Mouse (Mus musculus) liver, embryonic 15.5 days (tissue): ENCODE data around the gene Creb5. TPM values are rescaled to one million over a fixed set of nuclear protein-coding genes. Genes with fewer than 3 reads are reported as not detected.

Source experiments
- ATAC-seq: fragments of 200-750 bp; cut with Nextera tagmentation; 2 replicates; pipeline ENCODE4 v1.8.0; 2017; ENCODE audit warnings: moderate number of reproducible peaks, mild to moderate bottlenecking, moderate library complexity; ENCODE audit not compliant: insufficient read depth
- H3K27ac ChIP-seq: fragments of 300-500 bp; sonication (generic); replicated peaks from 2 replicates; pipeline ENCODE4 v1.5.1; 2015; ENCODE audit warnings: mild to moderate bottlenecking, inconsistent platforms
- H3K27me3 ChIP-seq: fragments of 300-500 bp; sonication (generic); 2 replicates; pipeline ENCODE4 v1.6.1; 2015; ENCODE audit warnings: mild to moderate bottlenecking, inconsistent platforms
- H3K36me3 ChIP-seq: fragments of 300-500 bp; sonication (generic); replicated peaks from 2 replicates; pipeline ENCODE4 v1.6.1; 2015; ENCODE audit warnings: moderate library complexity, mild to moderate bottlenecking, inconsistent platforms
- H3K4me1 ChIP-seq: fragments of 300-500 bp; sonication (generic); replicated peaks from 2 replicates; pipeline ENCODE4 v1.6.1; 2015; ENCODE audit warnings: inconsistent platforms
- H3K4me2 ChIP-seq: fragments of 300-500 bp; sonication (generic); 2 replicates; pipeline ENCODE4 v1.6.1; 2015; ENCODE audit warnings: moderate library complexity, mild to moderate bottlenecking, inconsistent platforms
- H3K4me3 ChIP-seq: fragments of 300-500 bp; sonication (generic); replicated peaks from 2 replicates; pipeline ENCODE4 v1.5.1; 2015; ENCODE audit warnings: mild to moderate bottlenecking, inconsistent platforms
- H3K9ac ChIP-seq: fragments of 300-500 bp; sonication (generic); 2 replicates; pipeline ENCODE4 v1.6.1; 2015; ENCODE audit warnings: moderate library complexity, mild to moderate bottlenecking, inconsistent platforms
- H3K9me3 ChIP-seq: fragments of 300-500 bp; sonication (generic); replicated peaks from 2 replicates; pipeline ENCODE4 v1.6.1; 2016; ENCODE audit warnings: inconsistent platforms
- WGBS: fragments of 180-500 bp; shearing (Covaris S2); methylation state at CpG from one replicate; pipeline ENCODE4 v1.1.7; 2015; ENCODE audit warnings: mixed read lengths; ENCODE audit not compliant: insufficient replicate concordance; 5-methylcytosine and 5-hydroxymethylcytosine counted together
- polyA plus RNA-seq: library from polyadenylated mRNA; unstranded; fragments of >200 nt; fragmentation: Nextera tagmentation; extraction: Ambion mirVana; gene quantifications from 2 replicates; pipeline ENCODE4 v1.2.1, GENCODE M21; 2015

Creb5 gene
- polyA plus RNA-seq, 1 experiment from 2014 or later = 0.33 TPM

- ATAC-seq = no peak
- WGBS = 59% methylated on average over 3 of the region's 3 CpGs
- H3K4me2 ChIP-seq = no peak overlapping the region
- no peaks in the 10 kb centered on the region for H3K9me3 ChIP-seq
- no peaks in the 10 kb centered on the region for H3K4me1 ChIP-seq
- H3K27ac ChIP-seq = no peak overlapping the region
- H3K4me3 ChIP-seq = no peak overlapping the region
- H3K27me3 ChIP-seq = no peaks in the 10 kb centered on the region
- no peaks in the 10 kb centered on the region for H3K36me3 ChIP-seq
- no peak overlapping the region for H3K9ac ChIP-seq
Measured at GRCm38 (mm10) chr6:53741222-53741621, 454.2 kb downstream of the Creb5 start.

Other genes starting within 250 kb of the Creb5 start
- 1.9 and 2.2 TPM in 2 replicates for gene Jazf1, start 218.6 kb upstream of the Creb5 start, polyA plus RNA-seq